Mouse (Mus musculus) cortical plate, adult 2 months (tissue): ENCODE data around the gene Olfr1217. TPM values are rescaled to one million over a fixed set of nuclear protein-coding genes. Genes with fewer than 3 reads are reported as not detected.
"Not testable (repeated sequence)": the region's sequence is repeated elsewhere in the genome, so short reads cannot be mapped to it uniquely, and the experiment has no call there.

ENCODE experiments used
- H3K27ac ChIP-seq: fragments of 200-500 bp; 2 replicates; pipeline ENCODE4 v1.5.1; 2012; ENCODE audit warnings: low read length, control low read depth, inconsistent platforms; ENCODE audit not compliant: insufficient read depth
- H3K4me1 ChIP-seq: fragments of 200-500 bp; 2 replicates; pipeline ENCODE4 v1.6.1; 2011; ENCODE audit warnings: low read length; ENCODE audit not compliant: control insufficient read depth, insufficient read depth
- H3K4me3 ChIP-seq: fragments of 200-500 bp; 2 replicates; pipeline ENCODE4 v1.5.1; 2011; ENCODE audit warnings: mild to moderate bottlenecking, low read length, control low read depth; ENCODE audit not compliant: insufficient read depth
- CTCF ChIP-seq: fragments of 200-500 bp; IDR thresholded peaks from 2 replicates; pipeline ENCODE4 v1.5.1; 2011; ENCODE audit warnings: mild to moderate bottlenecking, control low read depth, low read length; ENCODE audit not compliant: insufficient read depth; ENCODE audit errors: extremely low read depth
- POLR2A ChIP-seq: fragments of 200-500 bp; IDR thresholded peaks from 2 replicates; pipeline ENCODE4 v1.6.1; 2011; ENCODE audit warnings: mild to moderate bottlenecking, low read length, control low read depth; ENCODE audit not compliant: insufficient read depth; ENCODE audit errors: extremely low read depth
- polyA plus RNA-seq: library from polyadenylated mRNA; depleted of rRNA; stranded (reverse); fragments of >200 nt; gene quantifications from 2 replicates; pipeline ENCODE4 v1.2.3, GENCODE M21; 2012; rRNA removed

Gene Olfr1217
- polyA plus RNA-seq = not detected in 2 replicates

GRCm38 (mm10) chr2:89031965-89032364, at the start of gene Olfr1217:
Gene Olfr1217 (minus strand): TSS chr2:89032065.
- no peak within 1 kb of the TSS for H3K4me3 ChIP-seq
- no peak for TF ChIP-seq CTCF
- no peak for TF ChIP-seq POLR2A
- no peaks in the 10 kb centered on the region for H3K4me1 ChIP-seq
- no peak within 1 kb of the TSS for H3K27ac ChIP-seq

GRCm38 (mm10) chr2:89081487-89081886, 49.6 kb upstream of the Olfr1217 start:
- Histone ChIP-seq H3K4me1 (no peaks in the 10 kb centered on the region), H3K4me3 (no peak overlapping the region), H3K27ac (no peak overlapping the region)
- TF ChIP-seq POLR2A (no peak), CTCF (no peak)

DNA sequence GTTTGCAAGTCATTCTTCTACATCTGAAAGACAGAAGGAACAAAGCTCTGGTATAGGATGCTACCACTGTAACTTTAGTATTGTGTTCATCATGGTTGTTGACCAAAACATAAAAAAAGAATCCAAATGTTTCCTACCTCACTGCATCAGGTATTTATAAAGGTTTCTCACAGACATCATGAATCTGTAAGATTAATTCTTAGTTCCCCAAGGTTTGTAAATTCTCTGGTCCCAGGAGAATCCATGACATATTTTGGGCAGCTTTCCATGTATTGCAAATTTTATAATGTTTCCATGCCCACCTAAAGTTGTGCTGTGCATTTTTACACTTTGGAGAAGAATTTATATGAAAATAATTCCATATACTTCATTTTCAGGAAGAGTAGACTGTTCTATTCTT, 29.2 kb upstream of the Olfr1217 start, which contains the start of gene Olfr1218:
Olfr1218 (minus strand) TSS at position 101 of the 400 bp plus-strand sequence.
- no peak for TF ChIP-seq POLR2A
- TF ChIP-seq CTCF = no peak
- Histone ChIP-seq H3K4me3 (no peak within 1 kb of the TSS), H3K4me1 (no peaks in the 10 kb centered on the region), H3K27ac (no peak within 1 kb of the TSS)

DNA sequence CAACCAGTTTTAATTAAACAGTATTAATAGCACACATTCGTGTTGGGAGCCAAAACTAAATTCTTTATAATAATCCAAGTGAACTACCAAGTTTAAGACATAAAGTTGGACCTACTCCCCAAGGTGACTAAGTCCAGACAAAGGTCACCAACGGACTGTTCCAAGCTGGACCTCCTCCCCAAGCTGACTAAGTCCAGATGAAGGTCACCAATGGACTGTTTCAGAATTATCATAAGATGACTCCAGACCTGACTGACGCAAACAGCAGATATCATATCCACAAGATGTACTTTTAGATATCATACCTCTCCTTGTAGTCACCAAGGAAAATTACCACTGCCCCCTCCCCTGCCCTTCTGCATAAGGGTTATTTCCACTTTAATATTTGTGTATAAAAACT, 10.4 kb downstream of the Olfr1217 start:
- H3K27ac ChIP-seq, H3K4me1 ChIP-seq, H3K4me3 ChIP-seq: not testable (repeated sequence)

DNA sequence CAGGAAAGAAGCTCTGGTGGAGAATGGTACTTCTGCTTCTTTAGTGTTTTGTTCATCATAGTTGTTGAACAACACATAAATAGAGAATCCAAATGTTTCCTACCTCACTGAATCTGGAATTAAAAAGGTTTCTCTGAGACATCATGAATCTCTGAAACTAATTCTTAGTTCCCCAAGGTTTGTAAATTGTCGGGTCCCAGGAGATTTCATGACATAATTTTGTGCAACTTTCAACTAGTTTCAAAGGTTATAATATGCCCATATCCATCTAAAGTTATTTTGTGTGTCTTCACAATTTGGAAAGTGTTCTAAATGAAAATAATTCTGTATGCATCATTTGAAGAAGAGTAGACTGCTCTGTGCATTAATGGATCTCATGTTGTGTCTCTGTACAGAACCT, 13.6 kb downstream of the Olfr1217 start, which contains the start of gene Olfr1216:
Olfr1216 (minus strand) TSS at position 101 of the 400 bp plus-strand sequence.
- no peak within 1 kb of the TSS for H3K4me3 ChIP-seq
- H3K4me1 ChIP-seq = no peaks in the 10 kb centered on the region
- H3K27ac ChIP-seq = no peak within 1 kb of the TSS
- TF ChIP-seq POLR2A (no peak), CTCF (no peak)

GRCm38 (mm10) chr2:89006873-89007272, 25.0 kb downstream of the Olfr1217 start, which contains the start of gene Olfr1215:
Gene Olfr1215 (minus strand): TSS chr2:89006973.
- no peak within 1 kb of the TSS for H3K27ac ChIP-seq
- H3K4me3 ChIP-seq = no peak within 1 kb of the TSS
- no peak for TF ChIP-seq CTCF
- TF ChIP-seq POLR2A = no peak
- H3K4me1 ChIP-seq = no peaks in the 10 kb centered on the region

DNA sequence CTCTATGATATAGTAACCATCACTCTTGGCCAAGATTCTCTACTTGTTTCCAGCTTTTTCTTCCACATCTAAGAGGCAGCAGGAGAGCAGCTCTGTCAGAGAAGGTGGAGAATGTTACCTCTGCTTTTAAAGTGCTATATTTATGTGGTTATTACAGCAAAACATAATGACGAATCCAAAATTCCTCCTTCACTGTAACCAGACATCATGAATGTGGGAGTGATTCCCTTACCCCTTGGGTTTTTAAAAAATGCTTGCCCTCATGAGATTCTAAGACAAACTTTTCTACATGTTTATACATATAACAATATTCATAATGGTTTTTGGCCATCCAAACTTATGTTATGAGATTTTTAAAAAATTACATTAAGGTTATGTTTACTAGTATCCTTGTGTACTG, 39.3 kb downstream of the Olfr1217 start, which contains the start of gene Olfr1214:
Olfr1214 (minus strand) TSS at position 101 of the 400 bp plus-strand sequence.
- H3K27ac ChIP-seq = no peak within 1 kb of the TSS
- H3K4me1 ChIP-seq = no peaks in the 10 kb centered on the region
- TF ChIP-seq CTCF (no peak), POLR2A (no peak)

GRCm38 (mm10) chr2:88980181-88980580, 51.7 kb downstream of the Olfr1217 start, which contains the start of gene Gm13762:
Gene Gm13762 (minus strand): TSS chr2:88980281.
- no peak within 1 kb of the TSS for H3K27ac ChIP-seq
- TF ChIP-seq POLR2A (no peak), CTCF (no peak)
- no peak within 1 kb of the TSS for H3K4me3 ChIP-seq
- no peaks in the 10 kb centered on the region for H3K4me1 ChIP-seq

More for the DNA sequence above, 39.3 kb downstream of the Olfr1217 start, which contains the start of gene Olfr1214:
- H3K4me3 ChIP-seq = no peak within 1 kb of the TSS

Other genes with a start within 250 kb of the Olfr1217 start
- gene Olfr1201, start 239.0 kb downstream of the Olfr1217 start, polyA plus RNA-seq = not detected in 2 replicates
- not detected in 2 replicates for gene Olfr1202, start 217.6 kb downstream of the Olfr1217 start, polyA plus RNA-seq
- gene Olfr1205, start 202.3 kb downstream of the Olfr1217 start, polyA plus RNA-seq = not detected in 2 replicates
- not detected in 2 replicates for gene Olfr1204, start 182.8 kb downstream of the Olfr1217 start, polyA plus RNA-seq
- gene Olfr1206, start 168.8 kb downstream of the Olfr1217 start, polyA plus RNA-seq = not detected in 2 replicates
- gene Olfr1208, start 129.8 kb downstream of the Olfr1217 start, polyA plus RNA-seq = not detected in 2 replicates
- not detected in 2 replicates for gene Olfr1209, start 116.9 kb downstream of the Olfr1217 start, polyA plus RNA-seq
- not detected in 2 replicates for gene Olfr1211, start 94.0 kb downstream of the Olfr1217 start, polyA plus RNA-seq
- gene Olfr1212, start 78.1 kb downstream of the Olfr1217 start, polyA plus RNA-seq = not detected in 2 replicates
- gene Gm13762, start 51.8 kb downstream of the Olfr1217 start, polyA plus RNA-seq = 0.04 TPM in 1 of 2 replicates, not detected in the other
- not detected in 2 replicates for gene Olfr1214, start 39.4 kb downstream of the Olfr1217 start, polyA plus RNA-seq
- not detected in 2 replicates for gene Olfr1215, start 25.1 kb downstream of the Olfr1217 start, polyA plus RNA-seq
- not detected in 2 replicates for gene Olfr1216, start 13.7 kb downstream of the Olfr1217 start, polyA plus RNA-seq
- not detected in 2 replicates for gene Olfr1218, start 29.1 kb upstream of the Olfr1217 start, polyA plus RNA-seq
- gene Olfr1219, start 51.4 kb upstream of the Olfr1217 start, polyA plus RNA-seq = not detected in 2 replicates
- gene Olfr1220, start 74.8 kb upstream of the Olfr1217 start, polyA plus RNA-seq = not detected in 2 replicates
- gene Olfr1221, start 85.2 kb upstream of the Olfr1217 start, polyA plus RNA-seq = not detected in 2 replicates
- gene Olfr1222, start 101.0 kb upstream of the Olfr1217 start, polyA plus RNA-seq = not detected in 2 replicates
- not detected in 2 replicates for gene Olfr1223, start 119.5 kb upstream of the Olfr1217 start, polyA plus RNA-seq
- not detected in 2 replicates for gene Olfr1224-ps1, start 132.0 kb upstream of the Olfr1217 start, polyA plus RNA-seq
- not detected in 2 replicates for gene Olfr1225, start 142.6 kb upstream of the Olfr1217 start, polyA plus RNA-seq
- not detected in 2 replicates for gene Olfr1226, start 168.0 kb upstream of the Olfr1217 start, polyA plus RNA-seq
- not detected in 2 replicates for gene Olfr1228, start 222.0 kb upstream of the Olfr1217 start, polyA plus RNA-seq